Mouse (Mus musculus) cerebellum, adult 8-10 months (tissue): Measurements from ENCODE around the gene Gm20388.
A peak's percentile ranks its signal among the peaks of the same experiment; 100 is the strongest.
"Not testable (repeated sequence)": the region's sequence is repeated elsewhere in the genome, so short reads cannot be mapped to it uniquely, and the experiment has no call there.

Experiments used
- DNase-seq: peaks from one replicate; pipeline ENCODE4 v3.0.0; 2022

Gm20388 gene

DNA sequence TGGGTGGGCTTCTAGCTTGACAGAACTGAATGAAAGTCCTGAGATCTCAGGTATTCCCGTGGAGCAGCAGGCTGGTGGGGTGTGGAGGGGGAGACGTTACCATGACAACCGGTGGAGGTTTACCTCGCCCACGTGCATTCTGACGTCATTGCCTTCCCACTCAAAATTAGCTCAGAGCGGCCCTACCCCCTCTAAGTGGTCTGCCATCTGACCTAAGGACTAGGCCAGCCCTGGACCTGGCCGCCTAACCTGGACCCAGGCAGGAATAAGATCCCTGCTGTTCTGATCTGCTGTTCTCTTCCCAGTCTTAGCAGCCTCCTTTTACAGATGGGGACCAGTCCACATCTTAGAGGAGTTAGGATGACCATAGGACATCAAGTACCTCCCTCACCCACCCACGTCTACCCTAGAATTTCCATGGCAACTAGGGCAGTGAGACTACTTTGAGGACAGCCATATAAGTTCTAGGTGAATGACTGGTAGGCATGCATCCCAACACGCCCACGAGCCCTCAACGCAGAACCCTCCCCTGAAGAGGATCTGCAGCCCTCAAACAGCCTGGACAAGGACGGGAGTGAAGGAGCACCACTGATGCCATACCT is 3324.4 kb downstream of the Gm20388 start:
- DNase-seq: peak; percentile 52

DNA sequence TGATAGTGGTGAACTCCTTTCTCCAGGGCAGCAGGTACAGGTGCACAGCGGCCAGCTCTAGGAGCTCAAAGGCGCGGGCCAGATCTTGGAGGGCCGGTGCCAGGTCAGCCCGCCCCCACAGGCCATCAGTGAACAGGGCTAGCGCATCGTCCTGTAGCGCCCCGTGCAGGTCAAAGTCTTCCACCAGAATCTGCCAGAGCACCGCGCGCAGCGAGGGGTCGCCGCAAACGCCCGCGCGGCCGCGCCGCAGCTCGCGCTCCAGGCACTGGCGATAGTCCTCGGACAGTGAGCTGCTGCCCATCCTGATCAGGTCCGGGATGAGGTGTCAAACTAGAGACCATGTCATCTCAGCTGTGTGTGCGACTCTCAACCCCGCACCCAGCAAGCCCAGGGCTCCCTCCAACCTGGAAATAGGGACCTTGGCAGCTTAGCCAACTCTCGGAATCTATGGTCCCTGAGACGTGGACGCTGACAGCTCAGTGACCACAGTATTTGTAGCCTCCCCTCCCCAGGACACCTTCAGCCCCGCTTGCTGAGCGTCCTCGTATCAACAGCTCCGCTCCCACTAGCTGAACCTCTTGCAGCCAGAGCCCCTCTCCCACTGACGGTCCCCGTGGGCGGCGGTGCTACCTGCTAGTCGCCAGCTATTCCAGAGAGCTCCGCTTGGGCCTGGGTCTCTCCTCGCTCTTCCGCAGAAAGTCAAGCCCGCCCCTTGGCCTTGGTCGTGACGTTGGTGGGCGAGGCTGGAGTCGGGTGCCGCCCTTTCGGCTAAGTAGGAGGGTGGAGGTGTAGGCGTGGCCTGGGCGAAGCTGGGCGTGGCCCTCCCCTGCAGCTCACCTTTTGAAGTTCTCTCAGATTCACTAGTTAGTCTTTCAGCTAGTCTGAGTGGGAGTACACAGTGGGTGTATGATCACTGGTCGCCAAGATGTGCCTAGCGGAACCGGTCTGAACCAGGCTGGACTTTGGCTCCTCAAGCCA is 3325.2 kb downstream of the Gm20388 start, which contains the start of gene Spata2l:
TSS of gene Spata2l (minus strand) at position 714 of the 978 bp plus-strand sequence.
- DNase-seq: peak; percentile 82

DNA sequence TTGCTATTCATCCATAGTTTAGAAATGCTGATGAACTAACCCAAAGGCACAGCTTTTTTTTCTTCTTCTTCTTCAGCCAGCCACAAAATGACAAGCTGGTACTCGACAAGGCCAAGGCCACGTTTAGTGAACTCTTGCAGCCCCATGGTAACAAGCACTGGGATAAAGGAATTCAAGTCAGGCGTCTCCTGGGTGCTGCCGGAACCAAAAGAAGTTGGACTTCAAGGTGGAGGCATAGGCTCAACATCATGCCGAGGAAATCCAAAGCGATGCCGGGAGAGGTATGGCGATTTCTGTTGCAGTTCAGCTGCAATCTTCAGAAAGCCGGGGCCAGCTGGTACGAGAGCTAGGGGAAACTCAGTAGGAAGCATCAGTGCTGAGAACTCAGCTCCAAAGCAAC is 3328.8 kb downstream of the Gm20388 start:
- DNase-seq: no peak

DNA sequence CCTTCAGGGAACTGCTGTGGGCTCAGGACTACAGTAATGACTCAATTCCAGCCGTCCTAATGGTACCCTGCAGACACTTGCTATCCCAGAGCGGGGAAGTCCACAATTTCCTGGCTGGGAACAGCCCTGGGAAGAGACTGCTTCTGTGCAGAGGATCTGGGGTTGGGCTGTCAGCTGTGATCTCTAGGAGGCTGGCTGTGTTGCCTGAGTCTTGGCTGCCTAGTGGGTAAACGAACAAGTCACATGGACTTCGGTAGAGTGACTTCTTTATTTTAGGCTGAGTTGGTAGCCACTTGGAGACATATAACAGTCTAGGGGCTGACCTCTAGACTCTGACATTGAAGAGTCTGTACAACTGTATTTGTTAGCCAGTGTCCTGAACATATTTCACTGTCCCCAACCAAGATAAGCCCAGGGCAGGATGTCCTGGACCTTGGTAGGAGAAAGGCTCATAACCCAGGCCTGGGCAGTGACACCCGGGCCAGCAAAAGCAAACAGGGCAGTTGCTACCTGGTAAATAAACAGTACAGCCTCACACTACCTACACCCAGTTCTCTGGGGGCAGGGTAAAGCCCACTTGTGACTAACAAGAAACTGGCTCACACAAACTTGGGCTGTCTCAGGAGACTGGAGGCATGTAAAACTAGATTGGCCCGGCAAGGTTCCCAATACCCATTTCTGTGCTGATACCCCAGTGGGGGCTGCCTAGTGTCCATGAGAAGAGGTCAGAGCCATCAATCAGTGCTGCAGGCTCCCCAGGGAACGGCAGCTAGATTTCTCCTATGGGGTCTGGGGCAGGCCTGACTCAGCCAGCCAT is 3331.7 kb downstream of the Gm20388 start:
- no peak for DNase-seq

DNA sequence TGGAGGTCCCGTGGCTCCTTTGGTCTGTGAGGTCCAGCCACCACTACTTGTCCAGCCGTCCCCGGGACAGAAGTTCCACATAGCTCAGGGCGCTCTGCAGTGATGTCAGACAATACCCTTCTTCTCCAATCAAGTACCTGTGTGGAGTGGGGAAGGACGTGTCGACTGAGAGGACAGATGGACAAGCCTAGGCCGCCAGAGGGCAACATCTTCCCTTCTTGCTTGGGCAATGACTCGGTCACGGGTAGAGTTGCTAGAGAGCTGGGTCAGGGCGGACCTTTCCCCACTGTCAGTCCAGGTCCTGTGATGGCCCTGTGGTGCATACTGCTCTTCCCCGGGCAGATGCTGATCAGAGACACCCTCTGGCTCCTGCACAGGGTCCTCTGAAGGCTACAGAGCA is 3332.4 kb downstream of the Gm20388 start:
- no peak for DNase-seq

DNA sequence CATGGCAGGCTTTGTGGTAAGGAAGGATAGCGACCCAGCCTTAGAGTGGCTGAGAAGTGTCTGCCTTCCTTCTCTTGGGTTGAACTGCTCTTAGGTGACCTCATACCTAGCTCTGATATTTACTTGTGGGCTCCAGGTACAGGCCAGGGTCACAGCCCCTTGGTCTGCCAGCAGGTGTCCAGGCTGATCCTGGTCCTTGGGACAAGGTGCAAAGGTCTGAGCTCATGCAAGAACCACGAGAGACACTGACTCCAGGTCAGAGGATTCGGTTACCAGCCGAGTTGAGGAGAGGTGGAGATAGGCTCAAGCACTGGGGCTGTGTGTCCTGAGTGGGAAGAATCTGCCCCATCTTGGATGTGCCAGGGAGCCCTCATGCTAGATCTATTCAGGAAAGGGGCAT is 3333.7 kb downstream of the Gm20388 start:
- no peak for DNase-seq

DNA sequence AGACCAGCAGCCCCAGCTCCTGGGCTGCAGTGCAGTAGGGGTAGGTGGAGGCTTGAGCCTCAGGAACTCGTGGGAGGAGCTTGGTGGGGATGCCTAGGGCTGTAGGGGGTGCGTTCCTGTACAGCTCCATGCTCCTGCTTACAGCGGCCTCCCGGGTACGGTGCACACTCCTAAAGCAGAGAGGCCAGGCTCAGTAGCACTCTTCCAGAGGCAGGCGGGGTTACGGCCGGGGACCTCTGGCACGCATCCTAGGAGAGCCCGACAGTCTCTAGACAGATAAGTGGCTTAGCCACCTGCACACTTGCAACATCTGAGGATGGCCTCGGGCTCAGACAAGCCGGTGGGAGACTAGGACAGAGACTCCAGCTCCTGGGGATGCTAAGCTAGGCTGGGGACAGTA is 3334.9 kb downstream of the Gm20388 start:
- no peak for DNase-seq

DNA sequence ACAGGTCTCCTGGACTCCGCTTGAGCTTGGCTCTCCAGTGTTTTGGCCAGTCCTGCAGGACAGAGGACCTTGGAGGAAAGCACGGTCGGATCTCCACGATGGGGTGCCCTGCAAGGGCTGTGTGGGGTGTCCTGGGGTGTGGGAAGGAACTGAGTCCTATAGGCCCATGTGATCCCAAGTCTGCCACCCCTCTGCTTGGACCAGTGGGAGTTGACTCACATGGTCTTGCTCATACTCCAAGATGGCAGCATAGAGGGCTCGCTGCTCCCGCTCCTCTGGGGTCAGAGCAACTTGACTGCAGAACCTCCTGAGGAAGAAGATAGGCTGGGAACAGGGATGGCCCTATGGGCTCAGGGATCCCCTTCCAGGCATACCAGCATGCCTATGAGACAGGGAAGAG is 3337.1 kb downstream of the Gm20388 start:
- no peak for DNase-seq

DNA sequence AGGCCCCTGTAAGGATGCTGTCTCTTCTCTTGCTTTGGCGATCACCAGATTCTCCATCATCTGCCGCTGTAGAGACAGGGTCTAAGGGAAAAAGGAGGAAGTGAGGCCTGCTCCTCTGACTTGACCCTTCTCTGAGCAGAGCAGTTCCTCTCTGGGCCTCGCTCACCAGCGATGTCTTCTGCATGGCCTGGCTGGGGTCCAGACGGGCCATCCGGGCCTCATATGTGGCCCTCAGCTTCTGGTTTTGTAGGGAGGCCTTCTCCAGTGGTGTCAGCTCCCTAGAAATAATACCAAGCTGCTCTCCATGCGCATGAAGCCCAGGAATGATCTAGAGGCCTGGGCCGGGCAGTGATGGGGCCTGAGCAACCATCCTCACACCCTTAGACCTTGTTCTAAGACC is 3338.0 kb downstream of the Gm20388 start:
- DNase-seq: no peak

DNA sequence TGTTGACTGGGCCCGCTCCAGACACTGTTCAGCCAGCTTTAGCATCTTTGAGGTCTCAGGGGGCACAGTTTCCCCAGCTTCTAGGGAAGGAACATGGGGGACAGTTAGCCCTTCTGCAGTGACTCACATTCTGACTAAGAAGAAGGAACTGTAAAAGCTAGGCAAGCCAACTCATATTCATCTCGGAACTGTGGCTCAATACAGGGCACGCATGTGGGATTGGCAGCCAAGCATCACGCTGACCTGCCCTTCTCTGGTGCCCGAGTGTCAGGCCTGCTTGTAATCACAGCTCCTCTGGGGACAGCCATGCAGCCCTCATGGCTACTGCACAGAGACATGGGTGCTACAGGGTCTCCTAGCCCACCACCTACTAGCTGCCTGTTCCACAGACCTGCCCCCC is 3340.3 kb downstream of the Gm20388 start:
- DNase-seq: no peak

DNA sequence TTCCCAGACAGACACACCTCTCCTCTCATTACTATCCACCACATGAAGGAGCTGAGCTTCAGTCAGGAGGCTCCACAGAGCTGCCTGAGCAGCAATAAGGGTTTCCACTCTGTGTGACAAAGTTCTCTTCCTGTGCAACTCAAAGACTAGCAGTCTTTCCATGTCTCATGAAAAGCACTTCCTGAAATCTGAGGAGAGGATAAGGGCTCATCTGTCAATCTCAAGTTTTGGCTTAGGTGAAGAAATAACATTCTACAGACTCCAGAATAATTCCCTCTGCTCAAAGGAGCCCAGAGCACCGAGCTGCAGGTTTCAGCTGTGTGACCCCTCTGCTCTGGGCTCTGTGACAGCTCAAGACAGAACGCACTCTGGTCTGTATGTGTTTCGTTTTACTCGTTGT is 3342.3 kb downstream of the Gm20388 start:
- no peak for DNase-seq

DNA sequence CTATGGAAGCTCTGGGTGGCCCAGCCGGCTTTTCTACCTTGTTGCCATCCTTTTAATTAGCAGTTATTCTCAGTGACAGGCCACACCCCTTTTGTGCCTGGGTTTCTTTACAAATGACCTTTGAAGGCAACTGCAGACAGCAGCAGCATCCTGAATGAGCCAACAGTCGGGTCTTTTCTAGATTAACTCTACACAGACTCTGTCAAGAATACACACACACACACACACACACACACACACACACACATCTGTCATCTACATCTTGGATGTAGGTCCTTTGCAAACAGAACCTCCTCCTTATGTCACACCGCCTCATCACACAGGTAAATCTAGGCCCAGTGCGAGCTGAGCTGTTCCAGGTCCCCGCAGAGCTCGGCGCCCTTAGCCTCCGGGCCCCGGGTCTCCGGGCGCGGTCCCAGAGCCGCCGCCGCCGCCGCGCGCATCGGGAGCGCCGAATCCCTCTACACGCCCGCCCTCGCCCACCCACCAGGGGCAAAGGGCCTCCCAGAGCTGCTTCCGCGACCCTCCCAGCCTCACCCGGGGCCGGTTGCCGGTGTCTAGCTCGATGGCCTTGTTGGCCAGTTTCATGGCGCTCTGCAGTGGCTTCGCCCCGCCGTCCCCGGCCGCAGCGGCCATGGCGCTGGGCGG is 3342.9 kb downstream of the Gm20388 start:
- DNase-seq: no peak

DNA sequence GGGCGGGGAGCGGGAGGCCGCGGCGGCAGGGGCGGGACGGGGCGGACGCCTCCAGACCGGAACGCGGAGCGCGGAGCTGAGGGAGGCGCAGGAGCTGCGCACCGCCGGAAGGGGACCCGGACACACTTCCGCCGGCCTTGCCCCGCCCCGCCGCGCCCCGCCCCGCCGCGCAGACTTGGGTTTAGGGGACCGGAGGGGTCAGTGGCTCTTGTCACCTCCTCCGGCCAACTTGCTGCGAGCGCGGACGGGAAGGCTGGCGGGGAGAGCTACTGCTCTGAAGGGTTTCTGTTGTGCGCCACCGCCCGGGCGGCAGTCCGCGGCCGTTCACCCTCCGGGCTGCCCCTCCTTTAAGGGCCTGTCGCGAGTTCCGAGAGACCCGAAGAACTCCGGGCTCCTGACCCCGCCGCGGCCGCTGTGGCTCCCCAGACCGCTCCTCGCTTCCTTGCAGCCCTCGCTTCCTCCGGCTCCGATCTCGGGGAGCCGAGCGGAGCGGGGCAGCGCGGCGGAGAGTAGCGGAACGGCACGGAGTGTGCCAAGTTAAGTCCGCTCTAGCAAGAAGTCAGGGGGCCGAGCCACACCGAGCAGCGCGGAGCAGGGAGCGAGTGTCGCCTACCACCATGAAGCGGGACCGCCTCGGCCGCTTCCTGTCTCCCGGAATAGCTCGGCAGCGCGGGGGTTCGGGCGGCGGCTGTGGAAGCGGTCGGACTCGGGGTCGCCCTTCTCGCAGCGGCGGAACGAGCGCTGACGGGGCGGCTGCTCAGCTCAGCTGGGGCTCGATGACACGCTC is 3343.7 kb downstream of the Gm20388 start, which contains the start of the genes Zfp276 and Vps9d1:
TSS of gene Zfp276 (plus strand) at position 97 of the 787 bp plus-strand sequence.
TSS of gene Vps9d1 (minus strand) at position 250 of the 787 bp plus-strand sequence.
- DNase-seq: peak; percentile 79

DNA sequence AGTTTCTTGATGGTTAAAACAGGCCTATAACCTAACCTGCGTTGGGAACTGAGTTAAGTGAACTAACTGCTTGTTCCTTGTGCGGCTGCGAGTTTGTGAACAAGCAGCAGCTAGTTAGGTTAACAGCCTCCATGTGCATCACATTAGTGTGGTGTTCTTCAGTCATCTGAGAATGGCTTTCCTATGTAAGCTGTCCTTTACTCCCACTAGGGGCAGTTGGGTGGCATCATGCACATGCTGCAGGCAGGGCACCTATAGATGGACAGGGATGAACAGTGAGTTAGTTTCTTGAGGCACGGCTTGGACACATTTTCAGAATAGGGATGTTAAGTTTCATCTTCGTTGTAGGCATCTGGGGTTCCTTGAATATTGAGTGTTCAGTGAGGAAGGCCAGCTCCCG is 3344.5 kb downstream of the Gm20388 start:
- no peak for DNase-seq

DNA sequence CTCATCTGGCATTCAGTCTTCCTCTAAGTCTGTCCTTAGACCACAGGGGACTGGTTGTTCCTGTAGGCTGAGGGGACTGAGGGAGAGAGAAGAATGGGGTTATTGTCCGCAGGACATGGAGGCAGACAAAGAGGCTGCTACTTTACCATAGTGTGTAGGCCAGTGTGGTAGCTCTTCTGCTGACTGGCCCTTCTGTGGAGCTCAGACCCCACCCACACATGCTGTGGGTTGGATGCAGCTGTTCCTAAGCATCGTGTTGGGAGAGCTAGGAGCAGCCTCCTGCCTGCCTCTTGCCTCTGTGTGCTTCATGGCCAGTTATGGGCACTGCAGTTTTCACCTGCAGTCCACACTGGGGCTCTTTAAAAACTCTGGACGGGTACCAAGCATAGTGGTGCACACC is 3346.5 kb downstream of the Gm20388 start:
- DNase-seq: no peak

DNA sequence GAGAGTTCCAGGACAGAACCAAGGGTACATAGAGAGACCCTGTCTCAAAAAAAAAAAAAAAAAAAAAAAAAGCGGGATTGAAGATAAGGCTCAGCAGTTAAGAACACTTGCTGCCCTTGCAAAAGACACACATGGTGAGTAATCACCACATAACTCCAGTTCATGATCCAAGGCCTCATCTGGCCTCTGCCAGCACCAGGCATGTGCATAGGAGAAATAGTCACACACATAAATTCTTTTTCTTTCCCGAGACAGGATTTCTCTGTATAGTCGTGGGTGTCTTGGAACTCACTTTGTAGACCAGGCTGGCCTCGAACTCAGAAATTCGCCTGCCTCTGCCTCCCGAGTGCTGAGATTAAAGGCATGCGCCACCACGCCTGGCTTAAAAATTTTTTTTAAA is 3347.0 kb downstream of the Gm20388 start:
- DNase-seq: not testable (repeated sequence)

DNA sequence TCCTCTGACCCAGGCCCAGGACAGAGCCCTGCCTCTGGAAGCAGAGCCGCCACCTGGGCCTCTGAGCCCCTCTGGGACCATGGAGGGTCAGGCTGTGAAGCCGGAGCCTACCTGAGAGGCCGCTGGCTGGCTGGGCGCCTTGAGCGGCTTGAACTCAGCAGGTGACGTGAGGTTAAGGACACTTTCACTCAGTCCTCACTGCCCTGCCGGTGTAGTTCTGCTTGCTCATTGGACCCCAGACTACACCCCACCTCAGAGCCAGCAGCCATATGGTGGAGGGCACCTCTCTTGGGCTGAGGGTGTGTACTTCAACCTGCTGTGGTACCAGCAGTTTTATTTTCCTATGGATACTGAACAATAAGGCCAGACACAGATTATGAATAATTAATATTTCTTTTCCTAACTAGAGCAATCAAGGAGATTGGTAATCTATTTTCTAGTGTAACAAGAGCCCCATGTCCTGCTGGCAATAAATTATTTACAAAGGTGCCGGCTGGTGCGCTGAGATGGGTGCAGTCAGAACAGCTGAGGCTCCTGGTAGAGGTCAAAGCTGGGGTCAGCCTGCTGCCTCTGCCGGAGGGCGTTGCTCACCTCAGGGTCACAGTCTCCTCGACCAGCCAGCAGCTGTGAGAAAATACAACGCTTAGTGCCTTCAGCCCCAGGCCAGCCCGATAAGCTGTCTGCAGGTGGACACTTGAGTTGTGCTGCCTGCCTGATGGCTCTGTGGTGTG is 3357.4 kb downstream of the Gm20388 start:
- no peak for DNase-seq

DNA sequence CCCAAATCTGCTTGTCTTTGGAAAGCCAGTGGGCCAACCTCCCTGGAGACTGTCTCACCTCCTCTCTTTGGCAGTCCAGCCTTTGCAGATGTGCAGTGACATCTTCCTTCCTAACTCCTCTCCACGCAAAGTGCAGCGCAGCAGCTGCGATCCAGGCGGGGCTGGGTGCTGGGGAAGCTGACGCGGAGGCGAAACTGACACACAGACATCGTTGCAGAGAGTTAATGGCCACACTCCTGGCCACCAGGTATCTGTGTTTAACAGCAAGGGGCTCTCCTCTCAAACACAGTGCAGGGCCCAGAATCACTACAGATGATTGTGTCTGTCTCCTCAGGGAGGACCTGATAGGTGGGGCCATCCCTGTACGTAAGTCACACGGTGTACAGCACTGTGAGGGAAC is 3360.5 kb downstream of the Gm20388 start:
- DNase-seq: no peak

DNA sequence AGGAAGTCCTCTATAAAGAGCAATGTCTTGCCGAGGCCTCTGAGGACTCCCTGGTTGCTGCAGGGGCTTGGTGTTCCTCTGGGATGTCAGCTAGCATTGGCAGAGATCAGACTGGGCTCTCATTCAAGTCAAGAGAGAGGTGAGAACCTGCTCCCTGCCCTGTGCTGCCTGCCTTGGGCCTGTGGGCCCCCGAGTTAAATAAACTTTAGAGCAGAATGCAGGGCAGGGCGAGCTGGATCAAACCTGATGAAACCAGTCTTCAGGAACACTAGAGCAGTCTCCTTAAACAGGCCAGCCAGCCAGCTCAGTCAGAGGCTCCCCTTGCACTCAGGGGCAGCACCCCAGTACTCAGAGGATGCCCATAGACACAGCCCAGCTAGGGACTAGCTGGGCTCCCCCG is 3361.3 kb downstream of the Gm20388 start:
- no peak for DNase-seq

DNA sequence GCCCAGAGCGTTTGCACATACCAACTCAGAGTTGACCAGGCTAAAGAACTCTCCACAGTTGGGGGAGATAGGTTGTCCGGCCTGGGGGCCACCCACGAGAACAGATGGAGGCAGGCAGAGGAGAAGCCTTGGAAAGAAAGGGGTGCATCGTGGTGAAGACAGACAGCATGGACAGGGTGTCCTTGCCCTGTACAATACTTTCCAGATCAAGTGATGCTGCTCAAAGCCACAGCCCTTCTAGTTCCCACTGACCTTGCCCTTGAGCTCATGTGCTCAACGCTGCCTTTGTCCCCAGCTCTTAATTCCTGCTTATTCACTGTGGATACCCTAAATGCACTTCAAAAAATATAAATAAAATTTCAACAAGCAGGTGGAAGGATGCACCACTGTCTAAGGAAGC is 3363.8 kb downstream of the Gm20388 start:
- DNase-seq: no peak

DNA sequence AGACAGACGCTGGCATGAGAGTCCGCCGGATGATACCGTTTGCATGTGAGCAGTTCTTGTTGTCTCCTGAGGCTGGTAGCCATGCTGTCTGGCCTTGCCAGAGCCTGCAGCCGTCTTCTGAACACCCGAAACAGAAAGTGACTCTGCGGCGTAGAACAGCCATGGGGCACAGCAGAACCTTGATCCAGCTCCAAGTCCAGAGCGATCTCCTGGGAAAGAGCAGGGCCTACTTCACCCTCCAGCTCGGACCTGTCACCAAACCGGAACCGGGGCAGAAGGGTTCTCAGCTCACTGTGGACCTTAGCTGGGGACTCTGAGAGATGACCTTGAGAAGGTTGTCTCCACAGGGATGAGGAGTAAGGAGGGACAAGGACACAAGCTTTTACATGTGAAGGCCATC is 3364.5 kb downstream of the Gm20388 start:
- no peak for DNase-seq
